Mouse (Mus musculus) intestine, postnatal 0 days (tissue): ENCODE measurements at regions not wholly inside any gene's neighbourhood (a gene's known extent, or its start where the extent isn't known, plus 50 kb on each side); places are given as distances from the start of the nearest gene placed in this dataset.

Experiments
- ATAC-seq: fragments of 200-750 bp; cut with Nextera tagmentation; 2 replicates; pipeline ENCODE4 v1.8.0; 2017; ENCODE audit warnings: mild to moderate bottlenecking, moderate TSS enrichment, moderate library complexity
- H3K27ac ChIP-seq: fragments of 300-500 bp; sonication (generic); 2 replicates; pipeline ENCODE4 v1.5.1; 2014; ENCODE audit warnings: mild to moderate bottlenecking, low read depth, low read length, moderate library complexity
- H3K27me3 ChIP-seq: fragments of 300-500 bp; sonication (generic); replicated peaks from 2 replicates; pipeline ENCODE4 v1.6.1; 2014; ENCODE audit warnings: low read length, mixed read lengths; ENCODE audit not compliant: control insufficient read depth, insufficient read depth
- H3K36me3 ChIP-seq: fragments of 300-500 bp; sonication (generic); 2 replicates; pipeline ENCODE4 v1.6.1; 2014; ENCODE audit warnings: mild to moderate bottlenecking, moderate library complexity; ENCODE audit not compliant: control insufficient read depth, insufficient read depth
- H3K4me1 ChIP-seq: fragments of 300-500 bp; sonication (generic); replicated peaks from 2 replicates; pipeline ENCODE4 v1.6.1; 2014; ENCODE audit warnings: antibody characterized with exemption, low read length, mixed read lengths; ENCODE audit not compliant: control insufficient read depth, insufficient read depth
- H3K4me2 ChIP-seq: fragments of 300-500 bp; sonication (generic); replicated peaks from 2 replicates; pipeline ENCODE4 v1.6.1; 2014; ENCODE audit warnings: low read depth, mild to moderate bottlenecking, moderate library complexity
- H3K4me3 ChIP-seq: fragments of 300-500 bp; sonication (generic); 2 replicates; pipeline ENCODE4 v1.5.1; 2014; ENCODE audit warnings: low read depth, low read length
- H3K9ac ChIP-seq: fragments of 300-500 bp; sonication (generic); 2 replicates; pipeline ENCODE4 v1.6.1; 2014; ENCODE audit warnings: mild to moderate bottlenecking, low read depth, low read length
- H3K9me3 ChIP-seq: fragments of 300-500 bp; sonication (generic); 2 replicates; pipeline ENCODE4 v1.6.1; 2016; ENCODE audit warnings: mixed run types; ENCODE audit not compliant: control insufficient read depth
- CTCF ChIP-seq: sonication (generic); IDR thresholded peaks from 2 replicates; pipeline ENCODE4 v1.5.1; 2016; ENCODE audit warnings: low read depth, mild to moderate bottlenecking, control low read depth, antibody characterized with exemption, moderate library complexity
- WGBS: fragments of 180-500 bp; shearing (Covaris S2); extraction: QIAGEN DNeasy Blood & Tissue Kit; methylation state at CpG from one replicate; pipeline ENCODE4 v1.1.7; 2014; 5-methylcytosine and 5-hydroxymethylcytosine counted together

- Histone ChIP-seq H3K36me3 (no peaks in the 10 kb centered on the region), H3K4me3 (no peak overlapping the region), H3K4me1 (no peaks in the 10 kb centered on the region), H3K27me3 (no peaks in the 10 kb centered on the region), H3K4me2 (no peak overlapping the region), H3K27ac (no peak overlapping the region), H3K9me3 (no peaks in the 10 kb centered on the region), H3K9ac (no peak overlapping the region)
- 72% methylated on average over 4 of the region's 4 CpGs for WGBS
- TF ChIP-seq CTCF, result no peak
- ATAC-seq, result no peak
Measured at GRCm38 (mm10) chr5:69817778-69818177, 225.6 kb upstream of the Gnpda2 start.

DNA sequence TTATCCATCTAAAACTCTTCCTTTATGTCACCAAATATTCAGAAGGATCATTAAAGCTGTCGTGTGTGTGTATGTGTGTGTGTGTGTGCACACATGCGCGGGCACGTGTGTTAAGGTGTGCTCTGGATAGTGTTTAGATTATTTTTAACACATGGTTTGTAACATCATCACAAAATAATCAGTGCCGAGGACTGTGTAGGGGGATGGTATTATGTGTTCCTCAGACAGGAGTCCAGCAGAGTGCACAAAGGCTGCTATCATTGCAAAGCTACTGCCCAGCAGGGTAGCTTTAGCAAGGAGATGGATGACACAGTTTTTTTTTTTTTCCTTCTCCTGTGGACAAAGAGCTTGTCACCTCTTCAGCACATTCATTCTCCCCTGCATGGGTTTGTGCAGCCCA lies 224.9 kb upstream of the Gnpda2 start:
- no peaks in the 10 kb centered on the region for H3K36me3 ChIP-seq
- no peaks in the 10 kb centered on the region for H3K27me3 ChIP-seq
- no peaks in the 10 kb centered on the region for H3K9me3 ChIP-seq
- H3K9ac ChIP-seq, result no peak overlapping the region
- H3K4me1 ChIP-seq, result no peaks in the 10 kb centered on the region
- 80% methylated on average over 5 of the region's 5 CpGs for WGBS
- H3K4me2 ChIP-seq, result no peak overlapping the region
- TF ChIP-seq CTCF, result no peak
- ATAC-seq, result no peak
- H3K27ac ChIP-seq, result no peak overlapping the region
- H3K4me3 ChIP-seq, result no peak overlapping the region

GRCm38 (mm10) chr5:69815356-69815755 lies 223.2 kb upstream of the Gnpda2 start:
- H3K36me3 ChIP-seq, result no peaks in the 10 kb centered on the region
- no peak overlapping the region for H3K4me2 ChIP-seq
- no peak for ATAC-seq
- no peak overlapping the region for H3K27ac ChIP-seq
- no peak for TF ChIP-seq CTCF
- H3K27me3 ChIP-seq, result no peaks in the 10 kb centered on the region
- H3K4me1 ChIP-seq, result no peaks in the 10 kb centered on the region
- H3K9ac ChIP-seq, result no peak overlapping the region
- 36% methylated on average over 1 of the region's 1 CpGs for WGBS
- no peaks in the 10 kb centered on the region for H3K9me3 ChIP-seq
- no peak overlapping the region for H3K4me3 ChIP-seq

DNA sequence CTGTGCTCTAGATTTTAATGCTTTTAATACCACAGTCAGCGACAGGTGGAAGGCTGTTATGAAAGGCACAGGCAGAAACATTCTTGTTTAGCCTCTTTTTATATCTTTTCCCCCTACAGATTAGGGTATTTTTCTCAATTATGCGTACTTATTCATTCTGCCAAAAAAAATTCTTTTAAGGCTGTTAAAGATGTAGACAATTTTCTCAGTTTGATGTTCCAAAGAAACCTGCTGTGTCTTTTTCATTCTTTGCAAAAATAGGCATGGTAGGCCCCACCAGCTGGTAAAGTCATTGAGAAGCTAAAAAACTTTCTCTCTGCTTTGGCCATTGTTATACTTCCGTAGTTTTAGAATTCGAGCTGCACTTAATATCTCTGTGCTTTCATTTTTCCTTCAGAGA lies 210.5 kb upstream of the Gnpda2 start:
- Histone ChIP-seq H3K4me1 (no peaks in the 10 kb centered on the region), H3K27me3 (no peaks in the 10 kb centered on the region), H3K9ac (no peak overlapping the region), H3K4me3 (no peak overlapping the region), H3K9me3 (no peaks in the 10 kb centered on the region), H3K36me3 (no peaks in the 10 kb centered on the region), H3K4me2 (no peak overlapping the region), H3K27ac (no peak overlapping the region)
- no peak for ATAC-seq
- 82% methylated on average over 4 of the region's 4 CpGs for WGBS
- TF ChIP-seq CTCF, result no peak

GRCm38 (mm10) chr5:69802101-69802500 lies 210.0 kb upstream of the Gnpda2 start:
- Histone ChIP-seq H3K27ac (no peak overlapping the region), H3K4me2 (no peak overlapping the region), H3K9me3 (no peaks in the 10 kb centered on the region), H3K36me3 (no peaks in the 10 kb centered on the region), H3K27me3 (no peaks in the 10 kb centered on the region), H3K4me3 (no peak overlapping the region), H3K4me1 (no peaks in the 10 kb centered on the region), H3K9ac (no peak overlapping the region)
- no peak for ATAC-seq
- no peak for TF ChIP-seq CTCF
- WGBS, result 83% methylated on average over 3 of the region's 3 CpGs

DNA sequence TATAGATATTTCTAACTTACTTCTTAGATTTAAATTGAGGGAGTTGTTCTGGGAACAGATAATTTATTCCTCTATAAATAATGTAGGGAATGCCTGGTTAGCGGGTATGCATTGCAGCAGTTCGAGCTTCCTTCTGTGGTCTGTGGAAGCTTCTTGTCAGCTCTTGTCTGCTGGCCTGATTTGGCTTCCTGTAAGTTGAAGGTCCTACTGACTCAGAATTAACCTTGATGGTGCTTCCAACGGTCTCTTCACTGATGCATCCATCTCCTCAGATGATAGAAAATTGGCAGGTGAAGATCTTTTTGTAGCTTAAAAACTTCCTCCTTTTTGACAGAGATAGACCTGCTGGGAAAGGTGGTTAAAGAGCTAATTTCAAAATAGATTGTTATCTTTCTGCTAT lies 203.2 kb upstream of the Gnpda2 start:
- no peaks in the 10 kb centered on the region for H3K9me3 ChIP-seq
- TF ChIP-seq CTCF, result no peak
- no peak for ATAC-seq
- H3K4me1 ChIP-seq, result no peaks in the 10 kb centered on the region
- no peak overlapping the region for H3K27ac ChIP-seq
- 61% methylated on average over 3 of the region's 3 CpGs for WGBS
- no peak overlapping the region for H3K4me3 ChIP-seq
- no peaks in the 10 kb centered on the region for H3K27me3 ChIP-seq
- H3K9ac ChIP-seq, result no peak overlapping the region
- no peaks in the 10 kb centered on the region for H3K36me3 ChIP-seq
- H3K4me2 ChIP-seq, result no peak overlapping the region

- no peaks in the 10 kb centered on the region for H3K9me3 ChIP-seq
- no peak for ATAC-seq
- H3K4me1 ChIP-seq, result no peaks in the 10 kb centered on the region
- H3K36me3 ChIP-seq, result no peaks in the 10 kb centered on the region
- H3K4me3 ChIP-seq, result no peak overlapping the region
- H3K27ac ChIP-seq, result no peak overlapping the region
- 47% methylated on average over 2 of the region's 2 CpGs for WGBS
- TF ChIP-seq CTCF, result no peak
- no peak overlapping the region for H3K9ac ChIP-seq
- no peaks in the 10 kb centered on the region for H3K27me3 ChIP-seq
- no peak overlapping the region for H3K4me2 ChIP-seq
Measured at GRCm38 (mm10) chr5:69794641-69795040, 202.5 kb upstream of the Gnpda2 start.
